Mouse (Mus musculus) myocyte (in vitro differentiated cells): ENCODE measurements around the gene Emx1. TPM values are rescaled to one million over a fixed set of nuclear protein-coding genes. Genes with fewer than 3 reads are reported as not detected.

Experiments used
- H3K27me3 ChIP-seq: one replicate; pipeline ENCODE4 v1.6.1; 2011; ENCODE audit not compliant: control insufficient read depth, insufficient read depth, insufficient read length
- H3K36me3 ChIP-seq: one replicate; pipeline ENCODE4 v1.6.1; 2011; ENCODE audit not compliant: control insufficient read depth, insufficient read depth
- H3K4me2 ChIP-seq: one replicate; pipeline ENCODE4 v1.6.1; 2011; ENCODE audit warnings: low read depth, control low read depth
- H3K4me3 ChIP-seq: one replicate; pipeline ENCODE4 v1.5.1; 2011; ENCODE audit warnings: mild to moderate bottlenecking, control low read depth, moderate library complexity
- H3K79me2 ChIP-seq: one replicate; pipeline ENCODE4 v1.6.1; 2011; ENCODE audit not compliant: control insufficient read depth, insufficient read depth
- H3ac ChIP-seq: one replicate; pipeline ENCODE4 v1.6.1; 2011; ENCODE audit not compliant: control insufficient read depth, insufficient read length
- CEBPB ChIP-seq: IDR thresholded peaks from 2 replicates; pipeline ENCODE4 v1.6.1; 2011; ENCODE audit warnings: mild to moderate bottlenecking, moderate library complexity; ENCODE audit not compliant: poor library complexity, insufficient read depth, severe bottlenecking
- E2F4 ChIP-seq: IDR thresholded peaks from one replicate; pipeline ENCODE4 v1.6.1; 2011; ENCODE audit warnings: mild to moderate bottlenecking, control low read depth, moderate library complexity; ENCODE audit not compliant: insufficient read depth
- MAX ChIP-seq: IDR thresholded peaks from one replicate; pipeline ENCODE4 v1.6.1; 2011; ENCODE audit warnings: low read depth, mild to moderate bottlenecking, control low read depth
- MYOD1 ChIP-seq, 3 experiments: IDR thresholded peaks; one replicate each; pipeline ENCODE4 v1.6.1; 2011; ENCODE audit warnings: control low read depth in 2 of 3, low read depth in 2 of 3, mild to moderate bottlenecking in 2 of 3, moderate library complexity in 1 of 3; ENCODE audit not compliant: insufficient read length in 2 of 3, control insufficient read depth in 1 of 3
- MYOG ChIP-seq, 3 experiments: IDR thresholded peaks; one replicate each; pipeline ENCODE4 v1.6.1; 2011; ENCODE audit warnings: control low read depth in 2 of 3, low read depth in 2 of 3, mild to moderate bottlenecking in 2 of 3; ENCODE audit not compliant: insufficient read length in 2 of 3, control insufficient read depth in 1 of 3, insufficient read depth in 1 of 3
- POLR2A ChIP-seq: IDR thresholded peaks from one replicate; pipeline ENCODE4 v1.6.1; 2011; ENCODE audit warnings: low read depth, mild to moderate bottlenecking, control low read depth, moderate library complexity; ENCODE audit not compliant: insufficient read length
- POLR2AphosphoS2 ChIP-seq: IDR thresholded peaks from one replicate; pipeline ENCODE4 v1.6.1; 2011; ENCODE audit warnings: low read depth, control low read depth; ENCODE audit not compliant: insufficient read length
- REST ChIP-seq: IDR thresholded peaks from one replicate; pipeline ENCODE4 v1.6.1; 2011; ENCODE audit warnings: mild to moderate bottlenecking, control low read depth, moderate library complexity; ENCODE audit not compliant: insufficient read depth, insufficient read length
- SRF ChIP-seq: IDR thresholded peaks from one replicate; pipeline ENCODE4 v1.6.1; 2011; ENCODE audit warnings: low read depth; ENCODE audit not compliant: control insufficient read depth, insufficient read length
- TCF12 ChIP-seq: IDR thresholded peaks from one replicate; pipeline ENCODE4 v1.6.1; 2011; ENCODE audit warnings: mild to moderate bottlenecking, control low read depth; ENCODE audit not compliant: poor library complexity, insufficient read depth, severe bottlenecking
- TCF3 ChIP-seq: IDR thresholded peaks from one replicate; pipeline ENCODE4 v1.6.1; 2011; ENCODE audit warnings: low read depth, control low read depth; ENCODE audit not compliant: insufficient read length
- USF1 ChIP-seq: IDR thresholded peaks from one replicate; pipeline ENCODE4 v1.6.1; 2011; ENCODE audit warnings: low read depth, mild to moderate bottlenecking, control low read depth, moderate library complexity
- polyA plus RNA-seq: library from polyadenylated mRNA; unstranded; fragments of >200 nt; fragmentation: generic; extraction: Trizol; gene quantifications from one replicate; pipeline ENCODE4 v1.2.1, GENCODE M21; 2012; ENCODE audit warnings: missing spikeins

Gene Emx1
- polyA plus RNA-seq, 1 experiment = not detected

- TF ChIP-seq E2F4 = no peak
- TF ChIP-seq MYOG (IDR thresholded peaks at IDR 0.05; ENCODE audit: control insufficient read depth in 1 of 3, insufficient read depth in 1 of 3, insufficient read length in 2 of 3, low read depth in 2 of 3) = no peak
- no peak for TF ChIP-seq TCF3
- no peak for TF ChIP-seq POLR2AphosphoS2
- no peak for TF ChIP-seq REST
- no peak for TF ChIP-seq USF1
- no peak for TF ChIP-seq POLR2A
- TF ChIP-seq MYOD1 (IDR thresholded peaks at IDR 0.05; ENCODE audit: control insufficient read depth in 1 of 3, insufficient read length in 2 of 3, low read depth in 2 of 3) = no peak
- no peak for TF ChIP-seq CEBPB
- TF ChIP-seq TCF12 = no peak
- no peak for TF ChIP-seq MAX
- no peak for TF ChIP-seq SRF
- H3K4me2 ChIP-seq = no peak overlapping the region
- no peaks in the 10 kb centered on the region for H3K27me3 ChIP-seq
Observed at GRCm38 (mm10) chr6:85237595-85238337, 50.5 kb downstream of the Emx1 start.

GRCm38 (mm10) chr6:85239044-85239489 lies 51.8 kb downstream of the Emx1 start:
- TF ChIP-seq POLR2A = no peak
- no peak for TF ChIP-seq E2F4
- TF ChIP-seq TCF12 = no peak
- no peak for TF ChIP-seq POLR2AphosphoS2
- no peak for TF ChIP-seq MYOD1 (IDR thresholded peaks at IDR 0.05; ENCODE audit: control insufficient read depth in 1 of 3, insufficient read length in 2 of 3, low read depth in 2 of 3)
- no peak for TF ChIP-seq CEBPB
- TF ChIP-seq REST = no peak
- no peak for TF ChIP-seq USF1
- TF ChIP-seq MYOG (IDR thresholded peaks at IDR 0.05; ENCODE audit: control insufficient read depth in 1 of 3, insufficient read depth in 1 of 3, insufficient read length in 2 of 3, low read depth in 2 of 3) = no peak
- no peak for TF ChIP-seq TCF3
- no peak for TF ChIP-seq MAX
- H3K4me3 ChIP-seq = no peak overlapping the region
- H3K27me3 ChIP-seq = no peaks in the 10 kb centered on the region
- H3K4me2 ChIP-seq = no peak overlapping the region
- H3K36me3 ChIP-seq = no peaks in the 10 kb centered on the region
- H3ac ChIP-seq = no peak overlapping the region
- no peaks in the 10 kb centered on the region for H3K79me2 ChIP-seq

More at GRCm38 (mm10) chr6:85237595-85238337, 50.5 kb downstream of the Emx1 start:
- Histone ChIP-seq H3K79me2 (no peaks in the 10 kb centered on the region), H3K36me3 (no peaks in the 10 kb centered on the region), H3K4me3 (no peak overlapping the region), H3ac (no peak overlapping the region)

GRCm38 (mm10) chr6:85249821-85250220 lies 62.6 kb downstream of the Emx1 start:
- no peak overlapping the region for H3K4me3 ChIP-seq
- no peak overlapping the region for H3ac ChIP-seq
- H3K79me2 ChIP-seq = no peaks in the 10 kb centered on the region
- H3K27me3 ChIP-seq = no peaks in the 10 kb centered on the region
- TF ChIP-seq SRF (no peak), TCF3 (no peak), POLR2A (no peak), MYOG (IDR thresholded peaks at IDR 0.05; ENCODE audit: control insufficient read depth in 1 of 3, insufficient read depth in 1 of 3, insufficient read length in 2 of 3, low read depth in 2 of 3) (no peak), TCF12 (no peak), MAX (no peak), POLR2AphosphoS2 (no peak), USF1 (no peak), CEBPB (no peak), REST (no peak), MYOD1 (IDR thresholded peaks at IDR 0.05; ENCODE audit: control insufficient read depth in 1 of 3, insufficient read length in 2 of 3, low read depth in 2 of 3) (no peak)
- no peaks in the 10 kb centered on the region for H3K36me3 ChIP-seq
- H3K4me2 ChIP-seq = no peak overlapping the region

- no peak for TF ChIP-seq SRF
- TF ChIP-seq POLR2AphosphoS2 = no peak
- TF ChIP-seq POLR2A = no peak
- no peak for TF ChIP-seq CEBPB
- no peak for TF ChIP-seq TCF12
- no peak for TF ChIP-seq E2F4
- H3ac ChIP-seq = no peak overlapping the region
- no peaks in the 10 kb centered on the region for H3K79me2 ChIP-seq
- H3K4me2 ChIP-seq = no peak overlapping the region
- H3K4me3 ChIP-seq = no peak overlapping the region
- no peaks in the 10 kb centered on the region for H3K27me3 ChIP-seq
- no peaks in the 10 kb centered on the region for H3K36me3 ChIP-seq
Observed at GRCm38 (mm10) chr6:85250811-85251241, 63.6 kb downstream of the Emx1 start.
